Mouse (Mus musculus) CH12.LX (cell line): Measurements from ENCODE around the gene Zfp60.

Source experiments
- ELF1 ChIP-seq: IDR thresholded peaks from 2 replicates; pipeline ENCODE4 v1.6.1; 2014; ENCODE audit warnings: low read depth, mild to moderate bottlenecking, inconsistent platforms, low read length, improper control_type of control experiment
- GABPA ChIP-seq: IDR thresholded peaks from 2 replicates; pipeline ENCODE4 v1.6.1; 2012; ENCODE audit warnings: low read depth, low read length, improper control_type of control experiment, inconsistent platforms; ENCODE audit not compliant: insufficient replicate concordance
- POLR2A ChIP-seq: IDR thresholded peaks from 2 replicates; pipeline ENCODE4 v1.6.1; 2011; ENCODE audit warnings: low read depth, mild to moderate bottlenecking, improper control_type of control experiment, low read length
- RAD21 ChIP-seq: IDR thresholded peaks from 2 replicates; pipeline ENCODE4 v1.6.1; 2011; ENCODE audit warnings: low read depth, mild to moderate bottlenecking, low read length, improper control_type of control experiment, moderate library complexity

GRCm38 (mm10) chr7:27683218-27683617, 48.0 kb upstream of the Zfp60 start:
- TF ChIP-seq POLR2A (no peak), GABPA (no peak), ELF1 (no peak), RAD21 (no peak)
